Mouse (Mus musculus) thymus, postnatal 14 days (tissue): Measurements from ENCODE around the gene Syngr2.
"Not testable (repeated sequence)": the region's sequence is repeated elsewhere in the genome, so short reads cannot be mapped to it uniquely, and the experiment has no call there.

Experiments used
- DNase-seq: peaks from one replicate; pipeline ENCODE4 v3.0.0; 2021

The Syngr2 gene

GRCm38 (mm10) chr11:117814704-117815366 lies 5.4 kb downstream of the Syngr2 start:
- no peak for DNase-seq

- not testable (repeated sequence) for DNase-seq
Measured at GRCm38 (mm10) chr11:117815850-117816249, 6.4 kb downstream of the Syngr2 start.

GRCm38 (mm10) chr11:117816389-117816996 lies 7.0 kb downstream of the Syngr2 start:
- no peak for DNase-seq

GRCm38 (mm10) chr11:117819095-117819494 lies 9.6 kb downstream of the Syngr2 start:
- no peak for DNase-seq

GRCm38 (mm10) chr11:117820173-117820572 lies 10.7 kb downstream of the Syngr2 start:
- no peak for DNase-seq

GRCm38 (mm10) chr11:117821868-117822267 lies 12.4 kb downstream of the Syngr2 start:
- no peak for DNase-seq

GRCm38 (mm10) chr11:117822728-117823241 lies 13.3 kb downstream of the Syngr2 start:
- DNase-seq, result no peak

GRCm38 (mm10) chr11:117823411-117823810 lies 13.9 kb downstream of the Syngr2 start:
- DNase-seq, result no peak

- peak; percentile 82 for DNase-seq
Measured at GRCm38 (mm10) chr11:117824060-117824969, 14.8 kb downstream of the Syngr2 start.

- DNase-seq, result peak; percentile 76
Measured at GRCm38 (mm10) chr11:117825333-117826101, 16.0 kb downstream of the Syngr2 start, which contains the start of the genes Afmid and Tk1. Gene Afmid, plus strand, starts transcription at chr11:117825924. Gene Tk1, minus strand, starts transcription at chr11:117826092.

- DNase-seq, result no peak
Measured at GRCm38 (mm10) chr11:117826164-117826563, 16.7 kb downstream of the Syngr2 start.

GRCm38 (mm10) chr11:117826916-117827315 lies 17.4 kb downstream of the Syngr2 start:
- DNase-seq, result peak; percentile 40

- DNase-seq, result peak; percentile 55
Measured at GRCm38 (mm10) chr11:117827386-117827785, 17.9 kb downstream of the Syngr2 start.

- peak; percentile 62 for DNase-seq
Measured at GRCm38 (mm10) chr11:117828149-117828887, 18.9 kb downstream of the Syngr2 start.

GRCm38 (mm10) chr11:117828888-117829604 lies 19.6 kb downstream of the Syngr2 start:
- DNase-seq, result no peak

- DNase-seq, result no peak
Measured at GRCm38 (mm10) chr11:117829671-117830215, 20.3 kb downstream of the Syngr2 start.

GRCm38 (mm10) chr11:117830401-117830800 lies 20.9 kb downstream of the Syngr2 start:
- no peak for DNase-seq

- peak; percentile 95 for DNase-seq
Measured at GRCm38 (mm10) chr11:117832086-117832969, 22.9 kb downstream of the Syngr2 start.

GRCm38 (mm10) chr11:117833509-117833908 lies 24.0 kb downstream of the Syngr2 start:
- DNase-seq, result not testable (repeated sequence)
